Mouse (Mus musculus): ENCODE results near the gene Micall1. TPM values are rescaled to one million over a fixed set of nuclear protein-coding genes. Genes with fewer than 3 reads are reported as not detected.
A peak's percentile ranks its signal among the peaks of the same experiment; 100 is the strongest.

Gene Micall1
- polyA plus RNA-seq, 1 experiment from 2014 or later = 9.0 TPM

- no peaks in the 10 kb centered on the region for H3K9me3 ChIP-seq (ENCODE audit: low read depth, low read length)
- no peaks in the 10 kb centered on the region for H3K27me3 ChIP-seq (ENCODE audit: insufficient read depth, low read length)
- DNase-seq (no peak), ATAC-seq (ENCODE audit: insufficient read depth) (no peak)
- H3K36me3 ChIP-seq (ENCODE audit: insufficient read depth) = peaks cover 47% of the 10 kb centered on the region
- peak overlapping the region; percentile 76 for H3K4me2 ChIP-seq
- no peaks in the 10 kb centered on the region for H3K4me1 ChIP-seq (ENCODE audit: insufficient read depth)
- peak overlapping the region; percentile 87 for H3K9ac ChIP-seq
- peak overlapping the region; percentile 92 for H3K4me3 ChIP-seq (ENCODE audit: low read depth, low read length)
- TF ChIP-seq CTCF (IDR thresholded peaks at IDR 0.05; ENCODE audit: low read depth) = no peak
- WGBS = 30% methylated on average over 15 of the region's 15 CpGs
- peak overlapping the region; percentile 73; the same call in 1 of the 2 replicates for H3K27ac ChIP-seq (ENCODE audit: low read depth)
Observed at GRCm38 (mm10) chr15:79075658-79076365, 32.9 kb upstream of the Micall1 start.

- H3K36me3 ChIP-seq (ENCODE audit: insufficient read depth) = peaks cover 85% of the 10 kb centered on the region
- H3K9ac ChIP-seq = no peak overlapping the region
- no peak for TF ChIP-seq CTCF (IDR thresholded peaks at IDR 0.05; ENCODE audit: low read depth)
- no peaks in the 10 kb centered on the region for H3K9me3 ChIP-seq (ENCODE audit: low read depth, low read length)
- no peak overlapping the region for H3K4me3 ChIP-seq (ENCODE audit: low read depth, low read length)
- no peak overlapping the region for H3K4me2 ChIP-seq
- DNase-seq = no peak
- no peak for ATAC-seq (ENCODE audit: insufficient read depth)
- no peaks in the 10 kb centered on the region for H3K4me1 ChIP-seq (ENCODE audit: insufficient read depth)
- no peak overlapping the region for H3K27ac ChIP-seq (ENCODE audit: low read depth)
- H3K27me3 ChIP-seq (ENCODE audit: insufficient read depth, low read length) = no peaks in the 10 kb centered on the region
- 93% methylated on average over 7 of the region's 7 CpGs for WGBS
Observed at GRCm38 (mm10) chr15:79079567-79079966, 29.1 kb upstream of the Micall1 start.

GRCm38 (mm10) chr15:79092284-79092683, 16.4 kb upstream of the Micall1 start:
- ATAC-seq (ENCODE audit: insufficient read depth) (no peak), DNase-seq (no peak)
- no peak for TF ChIP-seq CTCF (IDR thresholded peaks at IDR 0.05; ENCODE audit: low read depth)
- Histone ChIP-seq H3K27me3 (ENCODE audit: insufficient read depth, low read length) (no peaks in the 10 kb centered on the region), H3K27ac (ENCODE audit: low read depth) (no peak overlapping the region), H3K4me3 (ENCODE audit: low read depth, low read length) (no peak overlapping the region), H3K4me1 (ENCODE audit: insufficient read depth) (peaks cover 2% of the 10 kb centered on the region), H3K9me3 (ENCODE audit: low read depth, low read length) (no peaks in the 10 kb centered on the region), H3K4me2 (no peak overlapping the region), H3K9ac (no peak overlapping the region), H3K36me3 (ENCODE audit: insufficient read depth) (peaks cover 84% of the 10 kb centered on the region)
- WGBS = 84% methylated on average over 6 of the region's 6 CpGs

- TF ChIP-seq CTCF (IDR thresholded peaks at IDR 0.05; ENCODE audit: low read depth) = peak; percentile 70
- no peak overlapping the region for H3K4me3 ChIP-seq (ENCODE audit: low read depth, low read length)
- H3K27me3 ChIP-seq (ENCODE audit: insufficient read depth, low read length) = no peaks in the 10 kb centered on the region
- H3K36me3 ChIP-seq (ENCODE audit: insufficient read depth) = peaks cover 77% of the 10 kb centered on the region
- H3K9me3 ChIP-seq (ENCODE audit: low read depth, low read length) = no peaks in the 10 kb centered on the region
- 49% methylated on average over 7 of the region's 7 CpGs for WGBS
- ATAC-seq (ENCODE audit: insufficient read depth) (peak; percentile 38; the same call in 1 of the 2 replicates), DNase-seq (peak; percentile 63)
- peaks cover 11% of the 10 kb centered on the region for H3K4me1 ChIP-seq (ENCODE audit: insufficient read depth)
- no peak overlapping the region for H3K9ac ChIP-seq
- H3K4me2 ChIP-seq = no peak overlapping the region
- no peak overlapping the region; the same call in 1 of the 2 replicates for H3K27ac ChIP-seq (ENCODE audit: low read depth)
Observed at GRCm38 (mm10) chr15:79093083-79093839, 15.4 kb upstream of the Micall1 start.

- no peak overlapping the region for H3K4me3 ChIP-seq (ENCODE audit: low read depth, low read length)
- H3K4me2 ChIP-seq = no peak overlapping the region
- ATAC-seq (ENCODE audit: insufficient read depth) = no peak
- peaks cover 57% of the 10 kb centered on the region for H3K36me3 ChIP-seq (ENCODE audit: insufficient read depth)
- WGBS = 86% methylated on average over 5 of the region's 5 CpGs
- H3K9ac ChIP-seq = no peak overlapping the region
- H3K9me3 ChIP-seq (ENCODE audit: low read depth, low read length) = no peaks in the 10 kb centered on the region
- no peaks in the 10 kb centered on the region for H3K27me3 ChIP-seq (ENCODE audit: insufficient read depth, low read length)
- H3K27ac ChIP-seq (ENCODE audit: low read depth) = no peak overlapping the region
- H3K4me1 ChIP-seq (ENCODE audit: insufficient read depth) = peaks cover 25% of the 10 kb centered on the region
- no peak for DNase-seq
- no peak for TF ChIP-seq CTCF (IDR thresholded peaks at IDR 0.05; ENCODE audit: low read depth)
Observed at GRCm38 (mm10) chr15:79095483-79095882, 13.2 kb upstream of the Micall1 start.

GRCm38 (mm10) chr15:79096556-79096955, 12.1 kb upstream of the Micall1 start:
- ATAC-seq (ENCODE audit: insufficient read depth) (no peak), DNase-seq (peak; percentile 36)
- no peak for TF ChIP-seq CTCF (IDR thresholded peaks at IDR 0.05; ENCODE audit: low read depth)
- H3K4me2 ChIP-seq = no peak overlapping the region
- peak overlapping the region; percentile 31; the same call in 1 of the 2 replicates for H3K27ac ChIP-seq (ENCODE audit: low read depth)
- whole genome bisulfite sequencing = 49% methylated on average over 3 of the region's 3 CpGs
- H3K36me3 ChIP-seq (ENCODE audit: insufficient read depth) = peaks cover 46% of the 10 kb centered on the region
- H3K27me3 ChIP-seq (ENCODE audit: insufficient read depth, low read length) = no peaks in the 10 kb centered on the region
- H3K9me3 ChIP-seq (ENCODE audit: low read depth, low read length) = no peaks in the 10 kb centered on the region
- peaks cover 27% of the 10 kb centered on the region for H3K4me1 ChIP-seq (ENCODE audit: insufficient read depth)
- no peak overlapping the region for H3K9ac ChIP-seq
- H3K4me3 ChIP-seq (ENCODE audit: low read depth, low read length) = no peak overlapping the region

GRCm38 (mm10) chr15:79097135-79097534, 11.6 kb upstream of the Micall1 start:
- H3K4me1 ChIP-seq (ENCODE audit: insufficient read depth) = peaks cover 28% of the 10 kb centered on the region
- TF ChIP-seq CTCF (IDR thresholded peaks at IDR 0.05; ENCODE audit: low read depth) = no peak
- H3K27ac ChIP-seq (ENCODE audit: low read depth) = peak overlapping the region; percentile 81
- peak; percentile 30 for DNase-seq
- ATAC-seq (ENCODE audit: insufficient read depth) = no peak
- H3K36me3 ChIP-seq (ENCODE audit: insufficient read depth) = peaks cover 40% of the 10 kb centered on the region
- H3K9me3 ChIP-seq (ENCODE audit: low read depth, low read length) = no peaks in the 10 kb centered on the region
- peak overlapping the region; percentile 15; the same call in 1 of the 2 replicates for H3K4me2 ChIP-seq
- no peaks in the 10 kb centered on the region for H3K27me3 ChIP-seq (ENCODE audit: insufficient read depth, low read length)
- no peak overlapping the region for H3K4me3 ChIP-seq (ENCODE audit: low read depth, low read length)
- 9% methylated on average over 2 of the region's 2 CpGs for WGBS
- H3K9ac ChIP-seq = no peak overlapping the region

Data from lung, embryonic 14.5 days (tissue).